Mouse (Mus musculus) fat pad, adult 2 months (tissue): ENCODE data around the gene Hoxd3.

Experiments
- DNase-seq: peaks from one replicate; pipeline ENCODE4 v3.0.0-alpha.2; 2011; ENCODE audit warnings: low read depth, low spot score; ENCODE audit errors: extremely low read depth

The Hoxd3 gene

GRCm38 (mm10) chr2:74691995-74692807 is 19.5 kb upstream of the Hoxd3 start:
- DNase-seq: no peak

GRCm38 (mm10) chr2:74692808-74693431 is 18.8 kb upstream of the Hoxd3 start:
- no peak for DNase-seq

DNA sequence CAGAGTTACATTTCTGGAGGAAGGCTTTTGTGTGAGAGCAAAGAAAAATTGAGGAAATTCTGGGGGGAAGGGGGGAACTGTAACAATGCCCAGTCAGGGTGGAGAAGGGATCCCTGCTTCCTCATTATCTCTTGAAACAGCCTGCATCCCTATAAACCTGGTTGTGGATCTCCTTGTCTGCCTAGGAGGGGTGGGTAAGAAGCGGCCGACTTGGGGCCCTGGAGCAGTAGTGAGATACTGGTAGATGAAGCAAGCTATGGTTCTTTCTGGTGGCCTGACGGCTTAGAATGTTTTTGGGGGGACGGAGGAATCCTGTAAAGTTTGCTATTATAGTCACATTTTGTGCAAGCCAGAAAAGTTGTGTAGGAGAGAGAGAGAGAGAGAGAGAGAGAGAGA is 18.3 kb upstream of the Hoxd3 start:
- DNase-seq: no peak

DNA sequence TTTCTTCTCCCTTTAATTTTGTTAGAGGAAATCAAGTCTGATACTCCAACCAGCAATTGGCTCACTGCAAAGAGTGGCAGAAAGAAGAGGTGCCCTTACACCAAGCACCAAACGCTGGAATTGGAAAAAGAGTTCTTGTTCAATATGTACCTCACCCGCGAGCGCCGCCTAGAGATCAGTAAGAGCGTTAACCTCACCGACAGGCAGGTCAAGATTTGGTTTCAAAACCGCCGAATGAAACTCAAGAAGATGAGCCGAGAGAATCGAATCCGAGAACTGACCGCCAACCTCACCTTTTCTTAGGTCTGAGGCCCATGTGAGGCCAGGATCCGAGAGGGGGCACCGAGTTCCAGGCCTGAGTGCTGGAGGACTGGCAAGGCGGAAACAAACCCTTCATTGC is 17.7 kb upstream of the Hoxd3 start:
- DNase-seq: no peak

- DNase-seq: no peak
Observed at GRCm38 (mm10) chr2:74695383-74695782, 16.3 kb upstream of the Hoxd3 start.

DNA sequence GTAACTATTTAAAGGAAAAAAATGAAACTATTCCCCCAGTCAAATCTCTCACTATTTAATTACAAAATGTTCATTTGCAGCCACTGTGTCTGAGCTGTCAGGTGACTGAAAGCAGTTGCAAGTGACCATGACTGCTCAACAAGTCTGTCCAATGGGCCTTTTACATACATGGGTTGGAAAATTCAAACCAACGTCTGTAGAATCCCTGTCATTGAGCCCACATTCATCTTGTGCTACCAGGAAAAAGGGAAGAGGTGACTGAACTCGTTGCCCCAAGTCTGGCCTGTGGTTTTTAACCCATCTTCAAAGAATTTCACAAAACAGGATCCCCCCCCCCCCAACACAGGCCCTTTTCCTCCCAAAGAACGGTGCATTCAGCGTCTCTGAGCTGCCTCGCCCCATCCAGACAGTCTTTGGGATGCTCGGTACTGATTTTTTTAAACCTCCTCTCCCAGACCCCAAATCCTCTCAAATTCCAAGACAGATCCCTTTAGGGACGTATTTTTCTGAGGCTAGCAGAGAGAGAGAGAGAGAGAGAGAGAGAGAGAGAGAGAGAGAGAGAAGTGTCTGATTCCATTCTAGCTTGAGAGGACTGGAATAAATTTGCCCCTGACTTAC is 15.8 kb upstream of the Hoxd3 start:
- DNase-seq: no peak

DNA sequence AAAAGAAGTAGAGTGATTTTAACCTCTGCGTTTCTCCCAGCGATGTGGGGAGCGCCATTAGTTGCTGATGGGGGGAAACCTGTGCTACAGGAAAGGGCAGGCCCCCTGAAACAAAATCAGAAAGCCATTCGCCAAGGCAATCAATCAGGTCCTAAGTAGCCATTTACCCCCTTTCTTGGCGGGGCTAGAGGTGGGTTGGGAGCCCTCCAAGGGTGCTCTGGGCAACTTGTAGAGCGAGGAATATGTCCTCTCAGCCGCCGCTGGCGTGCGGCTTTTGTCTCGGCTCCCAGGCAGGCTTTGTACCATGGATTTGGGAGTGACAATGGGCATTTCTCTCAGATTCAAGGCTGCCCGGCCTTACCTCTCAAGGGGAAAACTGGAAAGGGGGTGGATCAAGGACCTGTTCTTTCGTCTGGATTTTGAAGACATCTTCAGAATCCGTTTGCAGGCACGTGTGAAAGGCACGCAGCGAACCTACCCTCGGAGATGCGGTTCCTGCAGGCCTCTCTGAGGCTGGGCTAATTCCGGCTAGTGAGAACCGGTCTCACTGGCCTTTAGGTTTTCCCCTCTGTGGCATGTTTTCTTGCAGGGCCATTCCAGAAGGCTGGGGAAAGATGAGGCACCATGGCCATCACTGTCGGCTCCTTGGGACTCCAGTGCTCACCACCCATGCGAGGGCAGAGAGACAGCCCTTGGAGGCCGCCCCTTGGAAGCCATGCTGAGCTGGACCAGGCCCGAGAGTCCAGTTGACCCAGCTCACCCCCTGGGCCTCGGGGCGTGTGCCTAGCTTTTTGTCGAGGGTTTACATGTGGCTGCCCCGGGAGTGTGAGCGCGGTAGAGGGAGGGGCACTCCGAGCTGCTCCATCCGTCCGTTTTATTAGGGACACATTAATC is 15.0 kb upstream of the Hoxd3 start:
- no peak for DNase-seq

DNA sequence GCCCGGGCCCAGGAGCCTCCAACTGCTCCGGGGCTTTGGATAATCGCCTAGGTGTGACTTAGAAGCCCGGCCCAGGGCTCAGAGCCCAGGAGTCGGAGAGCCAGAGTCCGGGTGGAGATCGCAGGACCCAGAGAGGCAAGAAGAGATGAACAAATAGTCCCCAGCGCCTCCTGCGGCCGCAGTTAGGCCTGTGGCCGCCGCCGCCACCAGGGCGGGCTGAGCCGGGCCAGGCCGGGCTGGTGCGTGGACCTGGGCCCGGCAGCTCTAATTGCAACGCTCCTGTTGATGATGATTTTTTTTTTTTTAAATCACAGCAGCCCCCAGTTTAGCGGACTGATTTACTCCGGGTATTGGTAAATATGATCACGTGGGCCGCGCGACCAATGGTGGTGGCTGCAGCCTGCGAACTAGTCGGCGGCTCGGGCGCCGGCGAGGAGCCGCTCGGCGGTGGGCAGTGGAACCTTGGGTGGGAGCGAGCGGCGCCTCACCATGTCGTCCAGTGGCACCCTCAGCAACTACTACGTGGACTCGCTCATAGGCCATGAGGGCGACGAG is 14.1 kb upstream of the Hoxd3 start, which contains the start of gene Hoxd9:
Hoxd9 (plus strand) TSS at position 161 of the 555 bp plus-strand sequence.
- no peak for DNase-seq

DNA sequence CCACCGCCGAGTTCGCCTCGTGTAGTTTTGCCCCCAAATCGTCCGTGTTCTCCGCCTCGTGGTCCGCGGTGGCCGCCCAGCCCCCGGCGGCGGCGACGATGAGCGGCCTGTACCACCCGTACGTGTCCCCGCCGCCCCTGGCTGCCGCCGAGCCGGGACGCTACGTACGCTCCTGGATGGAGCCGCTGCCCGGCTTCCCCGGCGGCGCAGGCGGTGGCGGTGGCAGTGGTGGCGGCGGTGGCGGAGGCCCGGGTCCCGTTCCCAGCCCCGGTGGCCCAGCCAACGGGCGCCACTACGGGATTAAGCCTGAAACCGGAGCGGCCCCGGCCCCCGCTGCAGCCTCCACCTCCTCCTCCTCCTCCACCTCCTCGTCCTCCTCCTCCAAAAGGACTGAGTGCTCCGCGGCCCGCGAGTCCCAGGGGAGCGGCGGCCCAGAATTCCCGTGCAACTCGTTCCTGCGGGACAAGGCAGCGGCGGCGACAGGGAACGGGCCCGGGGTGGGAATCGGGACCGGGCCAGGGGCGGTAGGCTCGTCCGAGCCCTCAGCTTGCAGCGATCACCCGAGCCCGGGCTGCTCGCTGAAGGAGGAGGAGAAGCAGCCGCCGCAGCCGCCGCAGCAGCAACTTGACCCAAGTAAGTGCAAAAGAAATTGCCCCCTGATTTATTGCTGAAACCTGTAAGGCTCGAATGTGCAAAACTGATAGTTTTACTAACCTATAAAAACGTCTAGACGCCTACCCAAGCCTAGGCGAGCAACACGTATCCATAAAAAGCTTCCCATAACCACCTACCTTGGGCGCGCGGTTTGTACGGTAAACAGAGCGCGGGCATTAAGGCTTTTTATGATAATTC is 13.3 kb upstream of the Hoxd3 start:
- no peak for DNase-seq

GRCm38 (mm10) chr2:74699053-74699430 is 12.7 kb upstream of the Hoxd3 start:
- no peak for DNase-seq

DNA sequence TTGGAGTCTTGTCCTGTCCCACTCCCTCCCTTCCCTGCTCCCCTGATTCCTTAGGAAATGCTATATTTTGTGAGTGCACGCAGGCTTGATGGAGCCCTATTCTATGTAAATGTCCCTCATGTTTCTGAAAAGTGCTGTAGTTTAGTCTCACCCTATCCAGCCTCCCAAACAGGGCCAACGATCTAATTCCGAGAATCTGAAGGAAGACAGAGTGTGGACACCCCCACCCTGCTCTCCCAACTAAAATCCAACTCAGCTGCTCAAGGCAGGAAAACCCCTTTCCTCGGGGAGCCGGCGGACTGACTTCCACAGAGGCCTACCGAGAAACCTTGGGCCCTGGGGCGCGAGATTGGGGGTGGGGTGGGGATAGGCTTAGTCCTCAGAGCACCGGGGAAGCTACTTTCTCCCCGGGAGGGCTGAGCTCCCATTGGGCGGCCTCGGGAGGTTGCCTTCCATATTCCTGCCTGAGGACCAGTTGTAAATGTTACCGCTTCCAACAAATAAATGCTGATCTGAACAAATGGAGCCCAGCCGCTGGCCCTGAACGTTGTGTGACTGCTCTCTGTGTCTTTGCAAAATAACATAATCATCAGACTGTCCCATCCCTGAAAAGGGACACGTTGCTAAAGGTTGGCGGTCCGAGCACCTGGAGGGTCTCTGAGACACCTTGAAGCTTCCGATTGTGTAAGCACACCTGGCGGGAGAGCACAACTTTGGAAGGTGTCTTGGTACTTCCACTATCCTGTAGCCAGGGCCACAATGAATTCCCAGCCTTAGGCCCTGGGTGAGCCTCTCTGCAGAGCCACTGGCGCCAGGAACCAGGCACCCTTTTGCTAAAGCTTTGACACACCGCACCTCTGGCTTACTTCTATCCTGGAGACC is 11.8 kb upstream of the Hoxd3 start:
- DNase-seq: no peak

- DNase-seq: no peak
Observed at GRCm38 (mm10) chr2:74700546-74701112, 11.1 kb upstream of the Hoxd3 start.

DNA sequence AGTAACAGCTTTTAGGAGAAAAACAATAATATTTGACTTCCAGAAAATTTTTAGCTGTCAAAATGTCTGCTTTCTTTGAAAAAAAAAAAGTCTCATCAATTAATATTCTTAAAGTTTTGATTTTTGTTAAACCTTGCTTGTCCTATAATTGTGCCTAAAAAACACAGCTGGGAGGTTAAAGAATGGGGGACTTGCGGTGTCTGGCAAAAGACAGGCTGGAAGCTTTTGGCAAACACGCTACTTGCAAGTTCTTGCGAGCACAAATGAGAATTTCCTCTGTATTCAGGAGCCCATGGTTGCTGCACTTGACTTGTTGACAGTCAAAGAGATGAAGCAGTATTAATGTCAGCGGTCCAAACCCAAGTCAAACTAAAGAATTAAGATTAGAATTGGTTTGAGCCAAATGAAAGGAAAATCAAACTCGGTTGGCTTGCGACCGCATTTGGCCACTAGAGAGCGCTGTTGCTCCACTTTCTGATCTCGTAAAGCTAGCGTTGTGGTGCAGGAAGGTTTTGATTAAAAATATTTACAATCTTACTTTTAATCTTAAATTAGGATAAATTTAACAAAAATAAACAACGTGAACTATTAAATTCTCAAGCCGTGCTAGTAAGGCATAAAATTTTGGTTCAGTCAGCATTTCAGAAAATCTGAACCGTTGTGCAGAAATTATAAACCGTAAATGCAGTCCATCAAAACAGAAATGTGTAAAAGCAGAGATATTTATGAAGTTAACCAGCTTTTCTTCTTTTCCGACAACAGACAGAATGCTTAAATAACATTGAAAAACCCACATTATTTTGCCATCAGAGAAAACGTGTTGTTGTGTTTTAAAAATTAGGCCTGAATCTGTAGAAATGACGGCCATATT is 9.5 kb upstream of the Hoxd3 start:
- DNase-seq: no peak

- no peak for DNase-seq
Observed at GRCm38 (mm10) chr2:74702820-74703219, 8.9 kb upstream of the Hoxd3 start.

DNA sequence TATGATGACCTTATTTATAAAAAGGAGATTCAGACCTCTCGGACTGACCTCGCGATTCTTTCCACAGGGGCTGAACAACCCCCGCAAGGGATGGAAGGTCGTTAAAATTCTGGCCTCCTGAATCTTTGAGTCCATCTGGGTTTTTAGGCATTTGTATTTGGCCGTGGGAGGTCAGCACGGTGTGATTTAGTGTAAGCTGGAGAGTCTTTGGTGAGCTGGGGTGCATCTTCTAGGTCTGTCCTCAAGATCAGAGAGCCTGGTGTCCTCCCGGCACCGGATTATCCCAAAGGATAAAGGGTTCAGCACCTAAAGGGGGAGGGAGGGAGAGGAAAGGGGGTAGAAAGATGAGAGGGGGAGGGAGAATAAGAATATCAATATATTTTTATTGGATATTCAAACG is 8.4 kb upstream of the Hoxd3 start:
- no peak for DNase-seq

- no peak for DNase-seq
Observed at GRCm38 (mm10) chr2:74703720-74704392, 7.9 kb upstream of the Hoxd3 start.

DNA sequence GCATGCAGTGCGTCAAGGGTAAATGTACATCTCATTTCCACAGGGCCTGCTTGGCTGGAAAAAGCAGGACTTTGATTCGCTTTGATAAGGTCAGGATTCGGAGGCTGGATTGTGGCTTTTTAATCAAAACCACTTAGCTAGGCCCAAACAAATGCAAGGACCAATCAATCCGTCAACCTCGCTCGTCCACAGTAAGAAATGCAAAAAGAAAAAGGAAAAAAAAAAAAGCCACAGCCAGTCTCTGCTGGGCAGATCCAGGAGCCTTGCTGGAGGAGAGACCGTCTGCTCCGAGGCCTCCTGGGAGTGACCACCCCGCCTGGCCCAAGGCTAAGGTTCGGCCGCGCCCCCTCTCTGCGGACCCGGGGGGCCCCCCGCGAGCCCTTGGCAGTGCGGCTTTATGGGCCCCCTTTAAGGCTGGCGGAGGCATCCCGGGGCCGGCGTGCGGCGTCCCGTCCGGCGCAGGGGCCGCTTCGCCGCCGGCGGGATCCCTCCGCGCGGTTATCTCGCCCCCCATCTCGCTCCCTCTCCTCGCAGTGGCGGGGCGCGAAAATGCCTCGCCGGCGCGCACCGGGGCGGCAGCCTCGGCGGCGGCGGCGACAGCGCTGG is 7.2 kb upstream of the Hoxd3 start, which contains the start of gene Hoxd8:
Hoxd8 (plus strand) TSS at position 223 of the 606 bp plus-strand sequence.
- no peak for DNase-seq
